Mouse (Mus musculus) midbrain, embryonic 14.5 days (tissue): ENCODE results near the gene Arhgef17. TPM values are rescaled to one million over a fixed set of nuclear protein-coding genes. Genes with fewer than 3 reads are reported as not detected.

Experiments used
- ATAC-seq: fragments of 200-750 bp; cut with Nextera tagmentation; 2 replicates; pipeline ENCODE4 v1.8.0; 2017; ENCODE audit warnings: moderate number of reproducible peaks, moderate library complexity; ENCODE audit not compliant: low FRiP score, low TSS enrichment
- DNase-seq: peaks from one replicate; pipeline ENCODE4 v3.0.0-alpha.2; 2015
- H3K27ac ChIP-seq: fragments of 300-500 bp; sonication (generic); replicated peaks from 2 replicates; pipeline ENCODE4 v1.5.1; 2014; ENCODE audit warnings: mild to moderate bottlenecking, low read depth, low read length, moderate library complexity
- H3K27me3 ChIP-seq: fragments of 300-500 bp; sonication (generic); 2 replicates; pipeline ENCODE4 v1.6.1; 2014; ENCODE audit warnings: low read length, control low read depth, mixed read lengths; ENCODE audit not compliant: control insufficient read depth, insufficient read depth
- H3K36me3 ChIP-seq: fragments of 300-500 bp; sonication (generic); 2 replicates; pipeline ENCODE4 v1.6.1; 2014; ENCODE audit warnings: low read length, control low read depth; ENCODE audit not compliant: control insufficient read depth, insufficient read depth
- H3K4me1 ChIP-seq: fragments of 300-500 bp; sonication (generic); 2 replicates; pipeline ENCODE4 v1.6.1; 2014; ENCODE audit warnings: mild to moderate bottlenecking, antibody characterized with exemption, low read length, control low read depth; ENCODE audit not compliant: control insufficient read depth, insufficient read depth
- H3K4me2 ChIP-seq: fragments of 300-500 bp; sonication (generic); 2 replicates; pipeline ENCODE4 v1.6.1; 2014; ENCODE audit warnings: mild to moderate bottlenecking, low read length, moderate library complexity
- H3K4me3 ChIP-seq: fragments of 300-500 bp; sonication (generic); replicated peaks from 2 replicates; pipeline ENCODE4 v1.5.1; 2014; ENCODE audit warnings: low read depth, low read length
- H3K9ac ChIP-seq: fragments of 300-500 bp; sonication (generic); replicated peaks from 2 replicates; pipeline ENCODE4 v1.6.1; 2014; ENCODE audit warnings: mild to moderate bottlenecking, low read length, moderate library complexity
- H3K9me3 ChIP-seq: fragments of 300-500 bp; sonication (generic); 2 replicates; pipeline ENCODE4 v1.6.1; 2016; ENCODE audit warnings: low read length, control low read depth, mixed read lengths; ENCODE audit not compliant: control insufficient read depth
- WGBS: fragments of 180-500 bp; shearing (Covaris S2); extraction: QIAGEN DNeasy Blood & Tissue Kit; methylation state at CpG from one replicate; pipeline ENCODE4 v1.1.7; 2014; 5-methylcytosine and 5-hydroxymethylcytosine counted together
- polyA plus RNA-seq: library from polyadenylated mRNA; unstranded; fragments of >200 nt; fragmentation: Nextera tagmentation; extraction: Ambion mirVana; gene quantifications from 2 replicates; pipeline ENCODE4 v1.2.1, GENCODE M21; 2014

Arhgef17 gene
- polyA plus RNA-seq, 1 experiment from 2014 or later = 12.1 TPM

GRCm38 (mm10) chr7:100902451-100903137 lies 29.3 kb downstream of the Arhgef17 start:
- Histone ChIP-seq H3K27me3 (no peaks in the 10 kb centered on the region), H3K9me3 (no peaks in the 10 kb centered on the region), H3K27ac (no peak overlapping the region), H3K36me3 (no peaks in the 10 kb centered on the region), H3K4me2 (no peak overlapping the region), H3K9ac (no peak overlapping the region), H3K4me3 (no peak overlapping the region), H3K4me1 (no peaks in the 10 kb centered on the region)
- DNase-seq (peak; percentile 55), ATAC-seq (no peak)
- 84% methylated on average over 9 of the region's 9 CpGs for WGBS

- Histone ChIP-seq H3K4me3 (no peak overlapping the region), H3K27me3 (no peaks in the 10 kb centered on the region), H3K4me1 (peaks cover 18% of the 10 kb centered on the region), H3K4me2 (no peak overlapping the region), H3K27ac (no peak overlapping the region), H3K9ac (no peak overlapping the region), H3K9me3 (no peaks in the 10 kb centered on the region), H3K36me3 (no peaks in the 10 kb centered on the region)
- no peak for ATAC-seq
- no peak for DNase-seq
- 87% methylated on average over 5 of the region's 5 CpGs for WGBS
These were observed 34.1 kb downstream of the Arhgef17 start for GRCm38 (mm10) chr7:100897828-100898227.

- H3K27me3 ChIP-seq = no peaks in the 10 kb centered on the region
- WGBS = 3% methylated on average over 12 of the region's 12 CpGs
- peak; percentile 49 for DNase-seq
- peak overlapping the region; percentile 90 for H3K4me2 ChIP-seq
- H3K36me3 ChIP-seq = no peaks in the 10 kb centered on the region
- peaks cover 18% of the 10 kb centered on the region for H3K4me1 ChIP-seq
- peak overlapping the region; percentile 39 for H3K27ac ChIP-seq
- peak overlapping the region; percentile 53 for H3K4me3 ChIP-seq
- peak; percentile 11 for ATAC-seq
- H3K9ac ChIP-seq = peak overlapping the region; percentile 78
- no peaks in the 10 kb centered on the region for H3K9me3 ChIP-seq
These were observed 37.1 kb downstream of the Arhgef17 start for GRCm38 (mm10) chr7:100894833-100895226.

- Histone ChIP-seq H3K36me3 (0 out of 2 replicates have a peak, but pooled peaks cover 5% of the 10 kb centered on the region), H3K4me3 (peak overlapping the region; percentile 53), H3K27ac (peak overlapping the region; percentile 39), H3K9ac (peak overlapping the region; percentile 78), H3K4me2 (peak overlapping the region; percentile 90), H3K4me1 (peaks cover 18% of the 10 kb centered on the region), H3K27me3 (no peaks in the 10 kb centered on the region), H3K9me3 (no peaks in the 10 kb centered on the region)
- peak; percentile 84 for DNase-seq
- peak; percentile 66 for ATAC-seq
- WGBS = 2% methylated on average over 52 of the region's 53 CpGs
These were observed 37.7 kb downstream of the Arhgef17 start for GRCm38 (mm10) chr7:100894057-100894832.

DNA sequence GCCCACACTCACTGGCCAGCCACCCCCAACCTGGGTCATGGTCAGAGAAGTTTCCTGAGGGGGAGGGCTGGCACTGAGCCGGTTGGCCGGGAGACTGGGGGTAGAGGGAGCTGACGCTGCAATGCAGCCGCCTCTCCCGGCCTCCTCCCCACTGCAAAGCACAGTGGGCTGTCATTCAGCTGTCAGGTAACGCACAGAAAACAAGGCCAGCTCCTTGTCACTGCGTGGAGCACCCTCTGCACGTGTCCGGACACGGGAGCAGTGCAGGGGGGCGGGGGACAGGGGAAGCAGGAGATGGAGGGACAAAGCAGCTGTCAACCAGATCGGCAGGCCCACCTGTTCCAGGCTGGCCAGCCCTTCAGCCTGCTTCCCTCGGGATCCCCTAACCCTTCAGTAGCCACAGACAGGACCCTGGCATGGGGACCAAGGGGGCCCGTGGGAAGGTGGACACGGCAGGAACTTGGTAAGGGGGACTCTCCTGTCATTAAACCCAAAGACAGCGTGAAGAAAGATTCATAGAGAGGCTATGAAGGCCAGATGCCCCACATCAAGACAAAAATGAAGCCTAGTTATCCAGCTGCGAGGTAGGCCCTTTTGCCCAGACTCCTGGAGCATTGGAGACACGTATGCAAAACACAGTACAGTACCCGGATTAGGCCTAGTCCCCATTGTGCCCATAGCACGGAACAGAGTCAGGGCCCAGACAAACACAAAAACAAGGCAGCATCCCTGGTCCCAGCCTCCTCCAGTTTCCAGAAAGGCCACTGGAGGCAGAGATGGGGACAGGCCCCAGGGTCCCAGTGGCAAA lies 38.5 kb downstream of the Arhgef17 start:
- no peaks in the 10 kb centered on the region for H3K9me3 ChIP-seq
- no peaks in the 10 kb centered on the region for H3K27me3 ChIP-seq
- H3K9ac ChIP-seq = peak overlapping the region; percentile 78; the same call in 1 of the 2 replicates
- peaks cover 18% of the 10 kb centered on the region for H3K4me1 ChIP-seq
- DNase-seq (peak; percentile 45), ATAC-seq (peak; percentile 32; the same call in 1 of the 2 replicates)
- WGBS = 21% methylated on average over 20 of the region's 20 CpGs
- H3K36me3 ChIP-seq = 0 out of 2 replicates have a peak, but pooled peaks cover 8% of the 10 kb centered on the region
- peak overlapping the region; percentile 90 for H3K4me2 ChIP-seq
- peak overlapping the region; percentile 39 for H3K27ac ChIP-seq
- peak overlapping the region; percentile 53 for H3K4me3 ChIP-seq

DNA sequence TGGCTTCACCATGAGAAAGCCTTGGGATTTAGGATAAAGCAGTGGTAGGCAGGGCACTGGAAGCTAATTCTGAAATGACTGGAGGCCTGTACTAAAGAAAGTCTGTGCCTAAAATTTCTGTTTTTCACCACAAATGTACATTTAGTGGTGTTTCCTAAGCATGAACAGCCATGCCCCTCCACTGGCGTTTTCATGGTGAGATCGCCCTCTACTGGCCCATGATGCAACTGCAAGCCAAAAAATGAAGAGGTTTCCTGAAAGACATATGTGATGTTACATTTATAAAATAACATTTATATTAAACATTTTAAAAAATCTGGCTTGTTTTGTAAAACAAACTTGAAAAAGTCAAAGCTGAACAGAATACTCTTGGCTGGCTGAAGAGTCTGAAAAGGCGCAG lies 45.4 kb downstream of the Arhgef17 start:
- no peak for ATAC-seq
- DNase-seq = peak; percentile 83
- no peak overlapping the region for H3K27ac ChIP-seq
- H3K4me1 ChIP-seq = no peaks in the 10 kb centered on the region
- 31% methylated on average over 3 of the region's 3 CpGs for WGBS
- H3K4me3 ChIP-seq = no peak overlapping the region
- H3K9ac ChIP-seq = 0 out of 2 replicates have a peak overlapping the region, but pooled peaks have one; percentile 9
- no peaks in the 10 kb centered on the region for H3K9me3 ChIP-seq
- H3K36me3 ChIP-seq = peaks cover 43% of the 10 kb centered on the region
- no peaks in the 10 kb centered on the region for H3K27me3 ChIP-seq
- H3K4me2 ChIP-seq = no peak overlapping the region

- H3K27ac ChIP-seq = no peak overlapping the region
- H3K4me2 ChIP-seq = no peak overlapping the region
- 95% methylated on average over 4 of the region's 4 CpGs for WGBS
- no peak overlapping the region for H3K4me3 ChIP-seq
- no peaks in the 10 kb centered on the region for H3K27me3 ChIP-seq
- no peaks in the 10 kb centered on the region for H3K4me1 ChIP-seq
- H3K9ac ChIP-seq = no peak overlapping the region
- DNase-seq = no peak
- H3K36me3 ChIP-seq = peaks cover 57% of the 10 kb centered on the region
- no peak for ATAC-seq
- no peaks in the 10 kb centered on the region for H3K9me3 ChIP-seq
These were observed 47.4 kb downstream of the Arhgef17 start for GRCm38 (mm10) chr7:100884460-100884859.

GRCm38 (mm10) chr7:100881950-100882349 lies 50.0 kb downstream of the Arhgef17 start:
- Histone ChIP-seq H3K27me3 (no peaks in the 10 kb centered on the region), H3K9me3 (no peaks in the 10 kb centered on the region), H3K4me2 (no peak overlapping the region), H3K4me1 (no peaks in the 10 kb centered on the region), H3K27ac (no peak overlapping the region), H3K9ac (no peak overlapping the region), H3K4me3 (no peak overlapping the region), H3K36me3 (peaks cover 72% of the 10 kb centered on the region)
- no peak for DNase-seq
- WGBS = 90% methylated on average over 4 of the region's 4 CpGs
- ATAC-seq = no peak
